In the genomic region with DNA sequence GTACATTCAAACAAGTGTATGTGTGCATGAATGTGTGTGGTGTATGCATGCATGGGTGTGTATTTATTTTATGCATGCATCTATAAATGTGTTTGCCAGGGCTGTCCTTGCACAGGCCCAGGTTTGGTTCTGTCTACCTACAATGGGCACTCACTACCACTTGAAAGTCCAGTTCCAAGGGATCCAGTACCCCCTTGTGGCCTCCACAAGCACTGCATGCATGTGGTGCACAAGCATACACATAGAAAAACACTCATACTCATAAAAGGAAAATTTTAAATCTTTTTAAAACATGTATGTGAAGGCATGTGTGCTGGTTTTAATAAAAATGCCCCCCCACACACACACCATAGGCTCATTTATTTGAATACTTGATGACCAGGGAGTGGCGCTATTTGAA, we compare ENCODE assay signal across 16 mouse cellular contexts. TPM values are rescaled to one million over a fixed set of nuclear protein-coding genes. Genes with fewer than 3 reads are reported as not detected.
DNase-seq lines count a peak whose midpoint lies in the region; ATAC-seq and TF ChIP-seq lines count a peak whose summit lies in the region.
"Had no signal": no experiment of that assay in that cellular context is flagged by ENCODE, and none has a peak within 500 bp of the region (broad histone marks: within the 10 kb centered on the region; RNA-seq: fewer than 3 reads in every experiment).

No protein-coding gene starts in this region.

- H3K4me1 ChIP-seq in heart, adult 2 months (ENCODE audit: control insufficient read depth, insufficient read depth, low read length) = no peaks in the 10 kb centered on the region
- H3K4me1 ChIP-seq in lung, postnatal 0 days (ENCODE audit: insufficient read depth, low read depth, low read length) = no peaks in the 10 kb centered on the region; the same call in 1 of the 2 replicates
- no peaks in the 10 kb centered on the region for H3K4me1 ChIP-seq in lung, adult 2 months (ENCODE audit: control insufficient read depth, insufficient read depth, low read length)
- H3K4me1 ChIP-seq in embryonic facial prominence, embryonic 11.5 days (ENCODE audit: control insufficient read depth, insufficient read depth, low read length) = no peaks in the 10 kb centered on the region
- H3K4me1 ChIP-seq: forebrain, embryonic 12.5 days had no signal

- no peak overlapping the region for H3K4me2 ChIP-seq in lung, postnatal 0 days (replicated peaks; ENCODE audit: low read depth, low read length)
- no peak overlapping the region for H3K4me2 ChIP-seq in embryonic facial prominence, embryonic 11.5 days (ENCODE audit: low read depth, low read length)
- H3K4me2 ChIP-seq: forebrain, embryonic 12.5 days; neural tube, embryonic 12.5 days had no signal

- ATAC-seq in lung, postnatal 0 days = no peak
- ATAC-seq in embryonic facial prominence, embryonic 11.5 days (replicated peaks; ENCODE audit: insufficient number of reproducible peaks, low FRiP score, low TSS enrichment, low read depth) = no peak

- TF ChIP-seq CTCF in heart, adult 2 months (IDR thresholded peaks at IDR 0.05) = peak; percentile 25; the same call in 1 of the 2 replicates
- peak; percentile 58 for TF ChIP-seq CTCF in lung, postnatal 0 days (IDR thresholded peaks at IDR 0.05)
- no peak for TF ChIP-seq CTCF in lung, adult 2 months (IDR thresholded peaks at IDR 0.05; ENCODE audit: insufficient read depth, low read length)

- intact Hi-C loops in heart, adult 2 months (cut with DNase I) = no loop called here
- intact Hi-C loops in heart, postnatal 36 days (cut with DNase I) = no loop called here
- intact Hi-C loops in left cerebral cortex, postnatal 36 days (cut with DNase I) = no loop called here

- 81% methylated on average over 1 of the region's 1 CpGs for WGBS in heart, adult 2 months
- 96% methylated on average over 1 of the region's 1 CpGs for WGBS in lung, postnatal 0 days
- WGBS in lung, adult 2 months = 100% methylated on average over 1 of the region's 1 CpGs
- 91% methylated on average over 1 of the region's 1 CpGs for WGBS in embryonic facial prominence, embryonic 11.5 days

- no peak overlapping the region for H3K4me3 ChIP-seq in heart, adult 2 months
- H3K4me3 ChIP-seq in lung, postnatal 0 days (ENCODE audit: low read depth, low read length) = no peak overlapping the region
- no peak overlapping the region for H3K4me3 ChIP-seq in lung, adult 2 months (replicated peaks; ENCODE audit: extremely low read depth, low read depth, low read length)
- no peak overlapping the region for H3K4me3 ChIP-seq in embryonic facial prominence, embryonic 11.5 days (ENCODE audit: low read depth, low read length)
- H3K4me3 ChIP-seq: forebrain, embryonic 12.5 days; neural tube, embryonic 12.5 days had no signal

- no peak overlapping the region for H3K27ac ChIP-seq in heart, adult 2 months
- H3K27ac ChIP-seq in lung, postnatal 0 days (ENCODE audit: low read length) = no peak overlapping the region
- no peak overlapping the region for H3K27ac ChIP-seq in embryonic facial prominence, embryonic 11.5 days (replicated peaks; ENCODE audit: low read depth, low read length)
- H3K27ac ChIP-seq: forebrain, embryonic 12.5 days; neural tube, embryonic 12.5 days had no signal

- no peaks in the 10 kb centered on the region for H3K27me3 ChIP-seq in heart, adult 2 months (ENCODE audit: control insufficient read depth, insufficient read depth, low read length)
- no peaks in the 10 kb centered on the region for H3K27me3 ChIP-seq in lung, postnatal 0 days (replicated peaks; ENCODE audit: insufficient read depth, low read length)
- H3K27me3 ChIP-seq in embryonic facial prominence, embryonic 11.5 days (ENCODE audit: control insufficient read depth, insufficient read depth, low read length) = no peaks in the 10 kb centered on the region
- H3K27me3 ChIP-seq: forebrain, embryonic 12.5 days; neural tube, embryonic 12.5 days had no signal

- no peaks in the 10 kb centered on the region for H3K36me3 ChIP-seq in heart, adult 2 months (ENCODE audit: control insufficient read depth, insufficient read depth, low read length)
- no peaks in the 10 kb centered on the region for H3K36me3 ChIP-seq in lung, postnatal 0 days (ENCODE audit: insufficient read depth, low read length)
- no peaks in the 10 kb centered on the region for H3K36me3 ChIP-seq in embryonic facial prominence, embryonic 11.5 days (replicated peaks; ENCODE audit: control insufficient read depth, insufficient read depth, low read depth, low read length)
- H3K36me3 ChIP-seq: forebrain, embryonic 12.5 days; neural tube, embryonic 12.5 days had no signal

- H3K79me2 ChIP-seq in heart, adult 2 months (replicated peaks; ENCODE audit: control insufficient read depth, insufficient read depth, low read length) = no peaks in the 10 kb centered on the region

- no peak overlapping the region for H3K9ac ChIP-seq in heart, adult 2 months (ENCODE audit: low read depth, low read length)
- no peak overlapping the region for H3K9ac ChIP-seq in lung, postnatal 0 days (replicated peaks; ENCODE audit: low read depth)
- H3K9ac ChIP-seq in embryonic facial prominence, embryonic 11.5 days (replicated peaks; ENCODE audit: low read length) = no peak overlapping the region
- H3K9ac ChIP-seq: forebrain, embryonic 12.5 days; neural tube, embryonic 12.5 days had no signal

- no peaks in the 10 kb centered on the region for H3K9me3 ChIP-seq in lung, postnatal 0 days (ENCODE audit: low read length)
- no peaks in the 10 kb centered on the region for H3K9me3 ChIP-seq in embryonic facial prominence, embryonic 11.5 days (replicated peaks; ENCODE audit: control insufficient read depth, low read length)
- H3K9me3 ChIP-seq: forebrain, embryonic 12.5 days had no signal

- no peak for DNase-seq in heart, adult 2 months
- no peak for DNase-seq in heart, postnatal 36 days
- no peak for DNase-seq in lung, postnatal 0 days (ENCODE audit: low spot score)
- DNase-seq in lung, adult 2 months = no peak
- peak; percentile 51 for DNase-seq in R1 (ENCODE audit: low read depth, low spot score)
- peak; percentile 33 for DNase-seq in embryonic facial prominence, embryonic 11.5 days (ENCODE audit: low spot score)
- DNase-seq in gastrocnemius, postnatal 10 days = no peak
- no peak for DNase-seq in left cerebral cortex, postnatal 36 days (ENCODE audit: low spot score in 2 of 2)
- DNase-seq: heart, postnatal 4 days; kidney, postnatal 25 days; left cerebral cortex, postnatal 4 days had no signal

- no peak for TF ChIP-seq EP300 in heart, adult 2 months (IDR thresholded peaks at IDR 0.05; ENCODE audit: insufficient read depth, low read depth, low read length)
- TF ChIP-seq EP300 in lung, postnatal 0 days (IDR thresholded peaks at IDR 0.05) = no peak

- TF ChIP-seq POLR2A in heart, adult 2 months (IDR thresholded peaks at IDR 0.05; ENCODE audit: insufficient read depth, low read depth, low read length) = no peak
- TF ChIP-seq POLR2A in lung, adult 2 months (IDR thresholded peaks at IDR 0.05; ENCODE audit: borderline replicate concordance, extremely low read depth, low read depth, low read length) = no peak

RNA-seq across cellular contexts. Expression of a gene that starts 37.3 kb away (rescaled TPM):
- total RNA-seq in heart, adult 2 months (2021) = not detected
- 0.08 and 0.09 TPM in 2 replicates for polyA plus RNA-seq in heart, adult 2 months (2012; rRNA removed)
- total RNA-seq in heart, postnatal 36 days (2021) = not detected
- not detected in 2 replicates for polyA plus RNA-seq in lung, postnatal 0 days (2015; fragmentation: Nextera tagmentation; extraction: Ambion mirVana)
- not detected in 2 replicates for polyA plus RNA-seq in lung, adult 2 months (2012; rRNA removed)
- not detected in 2 replicates for polyA plus RNA-seq in embryonic facial prominence, embryonic 11.5 days (2014; fragmentation: Nextera tagmentation; extraction: Ambion mirVana)
- under 1 TPM; 0.11 to 0.16 TPM for total RNA-seq in gastrocnemius, postnatal 10 days (2021)
- under 1 TPM in 1 of 2 experiments, not detected in 1; 0.17 TPM for total RNA-seq in left cerebral cortex, postnatal 36 days (2021)
- total RNA-seq: common myeloid progenitor, adult 5-6 weeks; granulocyte monocyte progenitor cell, adult 5-6 weeks; heart, postnatal 4 days had no signal
- polyA plus RNA-seq: forebrain, embryonic 12.5 days; stomach, embryonic 16.5 days had no signal

Comparison
In these comparisons a context has a peak if more than half of its experiments do, and no peak if none do; other contexts are left out.
1. DNase-seq: peak in R1 (single experiment) and embryonic facial prominence, embryonic 11.5 days (single experiment); none in heart, adult 2 months (0 of 2), heart, postnatal 36 days (0 of 2), lung, postnatal 0 days (single experiment), lung, adult 2 months (single experiment), gastrocnemius, postnatal 10 days (single experiment) and left cerebral cortex, postnatal 36 days (0 of 2).